Mouse (Mus musculus) lung, adult 2 months (tissue): ENCODE measurements around the gene Nt5dc3. TPM values are rescaled to one million over a fixed set of nuclear protein-coding genes. Genes with fewer than 3 reads are reported as not detected.

ENCODE experiments used
- DNase-seq: peaks from one replicate; pipeline ENCODE4 v3.0.0; 2022
- H3K4me1 ChIP-seq: fragments of 200-500 bp; 2 replicates; pipeline ENCODE4 v1.6.1; 2011; ENCODE audit warnings: low read length; ENCODE audit not compliant: control insufficient read depth, insufficient read depth
- H3K4me3 ChIP-seq: fragments of 200-500 bp; replicated peaks from 2 replicates; pipeline ENCODE3; 2011; ENCODE audit warnings: low read depth, mild to moderate bottlenecking, control low read depth, low read length; ENCODE audit errors: extremely low read depth
- CTCF ChIP-seq: fragments of 200-500 bp; IDR thresholded peaks from 2 replicates; pipeline ENCODE4 v1.5.1; 2011; ENCODE audit warnings: mild to moderate bottlenecking, low read length, control low read depth; ENCODE audit not compliant: insufficient read depth
- POLR2A ChIP-seq: fragments of 200-500 bp; IDR thresholded peaks from 2 replicates; pipeline ENCODE4 v1.6.1; 2011; ENCODE audit warnings: low read depth, mild to moderate bottlenecking, control low read depth, low read length, borderline replicate concordance; ENCODE audit errors: extremely low read depth
- WGBS: fragments of 180-500 bp; shearing (Covaris S2); methylation state at CpG from one replicate; pipeline ENCODE4 v1.1.7; 2018; 5-methylcytosine and 5-hydroxymethylcytosine counted together
- polyA plus RNA-seq: library from polyadenylated mRNA; depleted of rRNA; stranded (reverse); fragments of >200 nt; gene quantifications from 2 replicates; pipeline ENCODE4 v1.2.3, GENCODE M21; 2012; rRNA removed

Nt5dc3 gene
- polyA plus RNA-seq, 1 experiment = 12.8 TPM

DNA sequence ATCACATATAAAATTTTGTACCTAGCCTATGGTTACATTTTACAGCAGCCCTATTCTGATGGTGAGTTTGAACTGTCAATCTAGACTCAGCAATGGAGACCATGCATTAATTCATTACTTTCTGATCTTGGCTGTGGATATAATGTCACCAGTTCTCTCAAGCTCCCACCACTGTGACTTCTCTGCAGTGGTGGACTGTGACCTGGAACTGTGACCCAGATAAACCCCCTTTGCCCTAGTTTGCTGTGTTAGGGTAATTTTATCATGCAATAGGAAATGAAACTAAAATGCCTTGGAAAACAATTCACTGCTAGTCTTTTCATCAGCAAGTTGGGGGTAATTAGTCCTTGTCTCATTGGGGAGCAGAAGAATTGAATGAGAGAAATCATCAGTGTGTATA, 102.6 kb downstream of the Nt5dc3 start:
- no peak for DNase-seq
- Histone ChIP-seq H3K4me1 (no peaks in the 10 kb centered on the region), H3K4me3 (no peak overlapping the region)
- TF ChIP-seq CTCF (no peak), POLR2A (no peak)

DNA sequence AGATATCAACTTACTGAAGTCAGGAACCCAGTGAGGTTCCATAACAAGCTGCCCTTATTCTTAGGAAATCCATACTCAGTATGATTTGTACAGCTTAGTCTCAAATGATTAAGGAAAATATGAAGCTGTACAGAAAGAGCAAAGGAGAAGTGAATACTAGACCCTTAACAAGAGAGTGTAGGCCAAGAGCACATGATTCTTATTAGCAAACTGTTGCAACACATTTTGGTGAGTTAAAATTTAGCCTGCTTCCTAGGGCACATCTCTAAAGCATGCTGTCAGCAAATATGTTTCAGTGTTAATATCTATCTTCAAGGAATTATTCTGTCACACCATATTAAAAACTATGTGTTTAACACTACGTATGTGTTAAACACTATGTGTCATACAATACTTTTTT, 107.6 kb downstream of the Nt5dc3 start:
- H3K4me1 ChIP-seq = no peaks in the 10 kb centered on the region
- 80% methylated on average over 1 of the region's 1 CpGs for whole genome bisulfite sequencing
- no peak for DNase-seq
- H3K4me3 ChIP-seq = no peak overlapping the region
- TF ChIP-seq CTCF (no peak), POLR2A (no peak)

Other genes with a start within 250 kb of the Nt5dc3 start
- 39.1 and 81.4 TPM in 2 replicates for gene Hsp90b1, start 73.5 kb upstream of the Nt5dc3 start, polyA plus RNA-seq
- gene Ttc41, start 73.2 kb upstream of the Nt5dc3 start, polyA plus RNA-seq = 0.80 and 1.4 TPM in 2 replicates
- gene Gm49358, start 15.0 kb upstream of the Nt5dc3 start, polyA plus RNA-seq = not detected in 2 replicates
- gene Stab2, start 229.0 kb downstream of the Nt5dc3 start, polyA plus RNA-seq = 0.88 and 0.93 TPM in 2 replicates